8 mouse cellular contexts compared by ENCODE assay signal in the genomic region with DNA sequence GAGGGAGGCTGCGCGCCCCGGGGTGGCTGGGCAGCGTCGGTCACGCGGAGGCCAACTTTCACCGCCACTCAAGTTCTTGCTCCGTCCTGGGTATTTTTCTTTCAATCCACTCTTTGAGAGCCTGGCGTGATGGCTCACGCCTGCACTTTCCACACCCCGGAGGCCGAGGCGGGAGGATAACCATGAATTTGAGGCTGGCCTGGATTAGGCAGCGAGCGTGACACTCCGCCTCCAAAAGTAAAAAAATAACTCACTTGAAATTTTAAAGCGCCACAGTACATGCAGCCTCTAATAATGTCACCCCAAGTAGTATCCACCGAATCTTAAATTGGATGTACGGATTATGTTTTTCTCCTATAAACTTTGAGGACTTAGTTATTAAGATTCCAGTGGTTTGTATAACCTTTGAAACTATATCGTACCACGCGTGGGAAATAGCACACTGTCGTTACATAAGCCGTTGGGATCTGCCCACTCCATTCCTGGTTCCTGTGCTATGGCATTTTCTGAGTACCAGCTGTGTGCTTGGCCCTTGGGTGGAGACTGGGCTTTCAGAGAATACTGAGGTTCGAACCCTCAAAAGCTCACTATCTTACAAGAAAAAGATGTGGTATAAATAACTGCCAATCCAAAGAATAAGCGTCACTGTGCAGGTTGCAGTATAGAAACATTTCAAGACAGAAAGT. TPM values are rescaled to one million over a fixed set of nuclear protein-coding genes. Genes with fewer than 3 reads are reported as not detected.
A peak's percentile ranks its signal among the peaks of the same experiment; 100 is the strongest.
DNase-seq lines count a peak whose midpoint lies in the region; ATAC-seq lines count a peak whose summit lies in the region.

No protein-coding gene starts in this region.

- intact Hi-C loops in left cerebral cortex, postnatal 14 days (cut with DNase I): no loop called here

- H3K36me3 ChIP-seq in forebrain, embryonic 12.5 days (replicated peaks): peaks cover 11% of the 10 kb centered on the region
- peaks cover 12% of the 10 kb centered on the region for H3K36me3 ChIP-seq in hindbrain, embryonic 12.5 days
- no peaks in the 10 kb centered on the region; the same call in 1 of the 2 replicates for H3K36me3 ChIP-seq in midbrain, embryonic 11.5 days (ENCODE audit: control insufficient read depth, insufficient read depth, low read length)
- 0 out of 2 replicates have a peak, but pooled peaks cover 3% of the 10 kb centered on the region for H3K36me3 ChIP-seq in stomach, embryonic 15.5 days

- WGBS in forebrain, embryonic 12.5 days: 9% methylated on average over 27 of the region's 27 CpGs
- WGBS in hindbrain, embryonic 12.5 days: 9% methylated on average over 27 of the region's 27 CpGs
- WGBS in midbrain, embryonic 11.5 days: 10% methylated on average over 27 of the region's 27 CpGs
- WGBS in stomach, embryonic 15.5 days: 5% methylated on average over 27 of the region's 27 CpGs

- no peak for ATAC-seq in forebrain, embryonic 12.5 days (ENCODE audit: low FRiP score)
- ATAC-seq in hindbrain, embryonic 12.5 days (ENCODE audit: low FRiP score): peak; percentile 44; the same call in 1 of the 2 replicates
- ATAC-seq in midbrain, embryonic 11.5 days (ENCODE audit: low FRiP score): no peak
- ATAC-seq in stomach, embryonic 15.5 days (ENCODE audit: insufficient read depth, low FRiP score, low read depth): peak; percentile 11; the same call in 1 of the 2 replicates

- peak overlapping the region; percentile 99 for H3K27ac ChIP-seq in forebrain, embryonic 12.5 days
- H3K27ac ChIP-seq in hindbrain, embryonic 12.5 days: peak overlapping the region; percentile 100
- peak overlapping the region; percentile 96 for H3K27ac ChIP-seq in midbrain, embryonic 11.5 days (ENCODE audit: low read depth, low read length)
- peak overlapping the region; percentile 100 for H3K27ac ChIP-seq in stomach, embryonic 15.5 days

- H3K9ac ChIP-seq in forebrain, embryonic 12.5 days: peak overlapping the region; percentile 87
- H3K9ac ChIP-seq in hindbrain, embryonic 12.5 days: peak overlapping the region; percentile 94
- H3K9ac ChIP-seq in midbrain, embryonic 11.5 days (ENCODE audit: low read length): peak overlapping the region; percentile 95
- peak overlapping the region; percentile 84 for H3K9ac ChIP-seq in stomach, embryonic 15.5 days

- H3K4me2 ChIP-seq in forebrain, embryonic 12.5 days: peak overlapping the region; percentile 78
- peak overlapping the region; percentile 84 for H3K4me2 ChIP-seq in hindbrain, embryonic 12.5 days (replicated peaks)
- H3K4me2 ChIP-seq in midbrain, embryonic 11.5 days: peak overlapping the region; percentile 78
- peak overlapping the region; percentile 66 for H3K4me2 ChIP-seq in stomach, embryonic 15.5 days

- H3K4me3 ChIP-seq in forebrain, embryonic 12.5 days (replicated peaks): peak overlapping the region; percentile 75
- peak overlapping the region; percentile 75 for H3K4me3 ChIP-seq in hindbrain, embryonic 12.5 days
- H3K4me3 ChIP-seq in midbrain, embryonic 11.5 days (ENCODE audit: low read depth, low read length): peak overlapping the region; percentile 70
- H3K4me3 ChIP-seq in stomach, embryonic 15.5 days (replicated peaks): peak overlapping the region; percentile 80

- no peaks in the 10 kb centered on the region for H3K9me3 ChIP-seq in forebrain, embryonic 12.5 days
- no peaks in the 10 kb centered on the region for H3K9me3 ChIP-seq in hindbrain, embryonic 12.5 days (replicated peaks)
- no peaks in the 10 kb centered on the region for H3K9me3 ChIP-seq in midbrain, embryonic 11.5 days (ENCODE audit: control insufficient read depth, low read length)
- no peaks in the 10 kb centered on the region for H3K9me3 ChIP-seq in stomach, embryonic 15.5 days

- DNase-seq in spleen, postnatal 36 days (ENCODE audit: low spot score in 2 of 2): peak; percentile 5 to 30
- no peak for DNase-seq in spleen, adult 12 weeks (ENCODE audit: low spot score)
- DNase-seq in c-Kit-negative CD71-positive TER-119-positive erythroid progenitor cells, embryonic 14.5 days (ENCODE audit: low read depth, low spot score): peak; percentile 25
- peak; percentile 33 to 42 for DNase-seq in left cerebral cortex, postnatal 14 days (ENCODE audit: low spot score in 2 of 2)
- DNase-seq in midbrain, embryonic 11.5 days (ENCODE audit: low spot score, missing footprints): peak; percentile 94

- no peaks in the 10 kb centered on the region for H3K27me3 ChIP-seq in forebrain, embryonic 12.5 days
- H3K27me3 ChIP-seq in hindbrain, embryonic 12.5 days: no peaks in the 10 kb centered on the region
- no peaks in the 10 kb centered on the region for H3K27me3 ChIP-seq in midbrain, embryonic 11.5 days (ENCODE audit: control insufficient read depth, insufficient read depth, low read length)
- H3K27me3 ChIP-seq in stomach, embryonic 15.5 days (replicated peaks): no peaks in the 10 kb centered on the region

- peaks cover 18% of the 10 kb centered on the region for H3K4me1 ChIP-seq in forebrain, embryonic 12.5 days
- H3K4me1 ChIP-seq in hindbrain, embryonic 12.5 days: peaks cover 17% of the 10 kb centered on the region
- H3K4me1 ChIP-seq in midbrain, embryonic 11.5 days (ENCODE audit: control insufficient read depth, insufficient read depth, low read length): peaks cover 9% of the 10 kb centered on the region
- peaks cover 5% of the 10 kb centered on the region for H3K4me1 ChIP-seq in stomach, embryonic 15.5 days

RNA-seq across cellular contexts. Expression of gene Angel2, which starts 4.2 kb away (rescaled TPM):
- 63.7 and 65.3 TPM in 2 replicates for polyA plus RNA-seq in forebrain, embryonic 12.5 days (2016; fragmentation: Nextera tagmentation; extraction: Ambion mirVana)
- polyA plus RNA-seq in hindbrain, embryonic 12.5 days (2016; fragmentation: Nextera tagmentation; extraction: Ambion mirVana): 63.1 and 64.4 TPM in 2 replicates
- total RNA-seq in left cerebral cortex, postnatal 14 days (2021): 10 to 100 TPM; 53.5 to 55.3 TPM
- 65.5 and 65.7 TPM in 2 replicates for polyA plus RNA-seq in midbrain, embryonic 11.5 days (2014; fragmentation: Nextera tagmentation; extraction: Ambion mirVana)
- polyA plus RNA-seq in stomach, embryonic 15.5 days (2015; fragmentation: Nextera tagmentation; extraction: Ambion mirVana): 35.1 and 37.5 TPM in 2 replicates

RNA-seq across cellular contexts. Expression of gene Rps6kc1, which starts 17.6 kb away (rescaled TPM):
- 22.5 and 25.5 TPM in 2 replicates for polyA plus RNA-seq in forebrain, embryonic 12.5 days (2016; fragmentation: Nextera tagmentation; extraction: Ambion mirVana)
- polyA plus RNA-seq in hindbrain, embryonic 12.5 days (2016; fragmentation: Nextera tagmentation; extraction: Ambion mirVana): 23.9 and 29.1 TPM in 2 replicates
- total RNA-seq in left cerebral cortex, postnatal 14 days (2021): 10 to 100 TPM; 76.0 to 84.0 TPM
- 19.5 and 20.1 TPM in 2 replicates for polyA plus RNA-seq in midbrain, embryonic 11.5 days (2014; fragmentation: Nextera tagmentation; extraction: Ambion mirVana)
- 10.6 and 12.9 TPM in 2 replicates for polyA plus RNA-seq in stomach, embryonic 15.5 days (2015; fragmentation: Nextera tagmentation; extraction: Ambion mirVana)

RNA-seq across cellular contexts. Expression of gene Vash2, which starts 49.9 kb away (rescaled TPM):
- 65.0 and 65.5 TPM in 2 replicates for polyA plus RNA-seq in forebrain, embryonic 12.5 days (2016; fragmentation: Nextera tagmentation; extraction: Ambion mirVana)
- 81.0 and 94.6 TPM in 2 replicates for polyA plus RNA-seq in hindbrain, embryonic 12.5 days (2016; fragmentation: Nextera tagmentation; extraction: Ambion mirVana)
- total RNA-seq in left cerebral cortex, postnatal 14 days (2021): 1 to 10 TPM; 3.3 to 4.4 TPM
- polyA plus RNA-seq in midbrain, embryonic 11.5 days (2014; fragmentation: Nextera tagmentation; extraction: Ambion mirVana): 52.8 and 58.9 TPM in 2 replicates
- polyA plus RNA-seq in stomach, embryonic 15.5 days (2015; fragmentation: Nextera tagmentation; extraction: Ambion mirVana): 18.5 and 20.1 TPM in 2 replicates

Comparison
In these comparisons a context has a peak if more than half of its experiments do, and no peak if none do; other contexts are left out.
1. ATAC-seq: peak in hindbrain, embryonic 12.5 days (single experiment) and stomach, embryonic 15.5 days (single experiment); none in forebrain, embryonic 12.5 days (single experiment) and midbrain, embryonic 11.5 days (single experiment).
2. Peak in every context shown above with its lines, with median percentiles within 50 percentile points of each other: H3K27ac ChIP-seq, H3K4me2 ChIP-seq, H3K4me3 ChIP-seq and H3K9ac ChIP-seq.